Mouse (Mus musculus) thymus, postnatal 10 days (tissue): ENCODE measurements around the gene Pigq.

Source experiments
- DNase-seq, 2 experiments: peaks; one replicate each; pipeline ENCODE4 v3.0.0; 2021; ENCODE audit warnings: low spot score in 2 of 2

Pigq gene

DNA sequence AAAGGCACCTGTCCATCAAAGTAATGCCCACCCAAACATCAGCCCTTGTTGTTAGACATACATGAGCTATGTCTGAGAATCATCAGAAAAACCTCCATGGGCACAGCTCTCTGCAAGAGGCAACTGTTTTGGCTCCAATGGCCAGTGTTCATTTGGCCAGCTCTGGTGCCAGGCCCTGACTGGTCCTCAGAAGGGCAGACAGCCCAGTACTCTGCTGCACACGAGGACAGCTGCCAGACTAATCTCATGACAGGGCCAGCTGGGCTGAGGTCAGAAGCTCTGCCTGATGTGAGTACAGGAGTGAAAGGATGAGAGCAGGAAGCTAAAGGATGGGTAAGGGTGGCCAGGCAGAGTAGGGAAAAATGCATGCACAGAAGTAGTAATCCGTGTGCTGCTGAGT, 19.4 kb downstream of the Pigq start:
- DNase-seq = no peak

DNA sequence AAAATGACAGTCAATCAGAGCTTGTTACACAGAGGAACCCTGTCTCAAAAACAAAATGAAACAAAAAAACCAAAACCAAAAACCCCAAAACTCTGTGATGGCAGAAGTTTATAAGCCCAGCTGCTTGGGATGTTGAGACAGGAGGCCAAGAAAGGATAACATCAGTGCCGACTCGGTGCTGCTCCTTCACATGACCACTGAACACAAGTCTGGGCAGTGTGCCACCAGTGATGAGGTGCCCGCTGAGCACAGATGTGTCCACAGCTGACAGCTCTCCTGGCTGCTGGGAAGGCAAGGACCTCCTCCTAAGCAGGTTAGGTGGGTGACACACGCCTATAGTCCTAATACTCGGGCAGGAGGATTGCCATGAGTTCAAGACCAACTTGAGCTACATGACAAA, 22.6 kb downstream of the Pigq start:
- no peak for DNase-seq

DNA sequence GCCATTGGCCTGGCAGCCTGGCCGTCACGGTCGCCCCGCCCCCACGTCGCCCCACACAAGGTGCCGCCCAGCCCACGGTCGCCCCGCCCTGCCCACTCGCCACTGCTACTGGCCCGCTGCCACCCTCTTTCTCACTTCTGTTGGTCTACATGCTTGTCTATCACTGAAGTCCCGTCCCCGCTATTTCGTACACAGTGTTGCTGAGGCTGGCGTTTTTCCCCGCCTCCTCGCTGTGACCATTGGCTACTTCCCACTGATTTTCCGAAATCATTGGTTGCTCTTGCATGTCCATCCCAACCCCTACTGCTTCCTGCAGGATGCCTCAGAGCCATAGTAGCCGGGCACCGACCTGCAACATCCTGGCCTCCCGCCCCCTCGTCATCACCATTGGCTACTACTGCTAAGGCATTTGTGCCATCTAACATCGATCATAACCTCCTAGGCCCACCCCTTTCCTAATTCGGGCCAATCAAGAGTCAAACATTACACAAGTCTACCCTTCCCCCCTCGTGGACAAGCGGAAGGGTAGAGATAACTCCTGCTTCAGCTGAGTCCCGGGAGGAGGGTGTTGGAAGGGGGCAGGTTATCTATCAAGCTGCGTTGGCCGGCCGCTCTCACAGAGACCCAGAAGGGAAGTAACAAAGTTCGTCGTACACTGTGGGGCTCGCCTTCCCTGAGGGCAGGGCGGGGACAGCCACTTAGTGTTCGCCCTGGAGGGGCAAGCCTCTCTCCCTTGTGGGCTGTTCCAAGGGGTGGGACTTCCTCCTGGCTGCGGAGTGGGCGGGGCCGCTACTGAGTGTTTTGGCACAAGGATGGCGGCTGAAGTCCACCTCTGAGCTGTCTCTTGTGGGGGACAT, 24.7 kb downstream of the Pigq start:
- peak; percentile 99 to 100 for DNase-seq

DNA sequence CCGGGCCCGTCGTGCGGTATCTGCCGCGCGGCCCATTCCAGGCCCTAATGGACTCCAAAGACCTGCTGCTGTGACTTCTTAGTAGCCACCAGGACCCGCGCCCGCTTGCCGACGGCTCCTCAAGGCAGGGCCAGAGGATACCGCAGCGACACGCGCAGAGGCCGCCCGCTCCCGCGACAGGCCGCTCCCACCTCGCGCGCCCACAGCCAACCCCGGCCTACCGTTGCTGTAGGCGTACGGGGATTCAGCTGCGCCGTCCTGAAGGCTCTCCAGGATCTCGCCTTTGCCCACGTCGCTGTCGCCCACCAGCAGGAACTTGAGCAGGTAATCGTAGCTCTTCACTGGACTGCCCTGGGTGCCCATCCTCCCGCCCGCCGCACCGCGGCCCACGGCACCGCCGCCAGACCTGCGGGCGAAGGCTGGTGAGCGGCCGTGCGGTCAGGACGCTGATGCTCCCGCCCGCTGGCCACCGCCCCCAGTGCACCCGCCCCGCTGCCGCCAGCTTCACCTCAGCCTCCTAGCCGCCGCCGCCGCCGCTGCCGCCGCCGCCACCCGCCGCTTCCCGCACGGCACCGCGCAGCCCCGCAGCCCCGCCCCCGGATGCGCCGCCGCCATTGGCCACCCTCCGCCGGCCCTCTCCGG, 25.5 kb downstream of the Pigq start, which contains the start of gene Rab40c:
Rab40c (minus strand) TSS at position 584 of the 642 bp plus-strand sequence.
- DNase-seq = peak in 1 of 2 experiments; percentile 44

DNA sequence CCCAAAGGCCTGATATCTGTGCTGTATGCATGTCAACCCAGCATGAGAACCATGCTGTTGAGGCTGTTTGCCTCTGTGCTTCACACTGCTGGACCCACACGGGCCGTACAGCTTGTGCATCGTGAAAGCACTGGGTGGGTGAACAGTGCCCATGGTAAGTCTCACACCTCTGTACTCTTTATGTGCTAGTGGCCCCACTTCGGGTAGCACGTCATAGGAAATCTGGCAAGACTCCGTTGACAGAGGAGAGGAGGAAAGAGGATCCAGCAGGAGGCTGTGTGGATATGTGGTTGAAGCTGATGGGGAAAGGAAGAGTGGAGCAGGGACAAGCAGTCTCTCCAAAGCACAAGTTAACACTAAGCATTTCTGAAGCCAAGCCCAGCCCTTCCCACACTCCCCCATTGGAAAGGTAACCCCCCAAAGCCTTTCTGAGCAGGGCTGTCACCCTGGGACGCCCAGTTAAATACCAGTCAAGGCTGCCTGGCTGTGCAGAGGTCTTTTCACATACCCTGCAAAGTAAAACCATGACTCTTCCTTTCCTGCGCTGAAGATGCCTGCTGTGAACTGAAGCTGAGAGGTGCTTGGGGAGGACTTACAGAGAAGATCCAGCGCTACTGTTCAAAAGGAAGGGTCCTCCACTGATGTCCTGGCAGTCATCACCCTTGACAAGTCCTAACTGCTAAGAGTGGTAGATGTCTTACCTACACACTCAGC, 26.5 kb downstream of the Pigq start:
- DNase-seq = no peak

DNA sequence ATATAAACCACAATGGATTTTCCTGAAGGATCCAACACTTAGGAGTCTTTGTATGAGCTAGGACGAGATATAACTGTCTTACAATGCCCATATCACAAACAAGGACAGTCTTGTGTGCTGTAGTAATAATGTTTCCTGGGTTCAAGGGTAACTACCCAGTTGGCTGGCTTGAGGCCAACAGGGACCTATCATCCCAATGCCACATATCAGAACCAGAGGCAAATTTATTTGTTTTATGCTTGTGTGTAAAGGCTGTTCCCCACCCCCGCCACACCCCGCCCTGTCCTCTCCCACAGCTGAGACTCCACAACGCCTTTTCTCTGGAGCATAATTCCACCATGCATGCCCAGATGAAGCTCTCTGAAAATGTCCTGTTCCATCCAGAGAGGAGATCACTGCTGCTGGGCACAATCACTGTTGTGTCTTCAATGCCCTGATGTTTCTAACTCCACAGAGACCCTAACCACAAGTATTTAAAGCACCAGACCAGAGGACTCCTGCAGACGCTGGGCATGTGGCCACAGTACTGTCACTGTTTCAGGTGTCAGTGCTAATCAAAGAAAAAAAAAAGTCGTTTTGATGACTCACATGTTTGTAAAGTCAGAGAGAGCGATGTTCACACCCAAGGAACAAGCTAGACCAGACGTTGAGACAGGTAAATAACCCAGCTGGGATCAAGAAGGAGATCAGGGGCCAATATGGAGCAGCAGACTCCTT, 27.6 kb downstream of the Pigq start:
- DNase-seq = no peak

DNA sequence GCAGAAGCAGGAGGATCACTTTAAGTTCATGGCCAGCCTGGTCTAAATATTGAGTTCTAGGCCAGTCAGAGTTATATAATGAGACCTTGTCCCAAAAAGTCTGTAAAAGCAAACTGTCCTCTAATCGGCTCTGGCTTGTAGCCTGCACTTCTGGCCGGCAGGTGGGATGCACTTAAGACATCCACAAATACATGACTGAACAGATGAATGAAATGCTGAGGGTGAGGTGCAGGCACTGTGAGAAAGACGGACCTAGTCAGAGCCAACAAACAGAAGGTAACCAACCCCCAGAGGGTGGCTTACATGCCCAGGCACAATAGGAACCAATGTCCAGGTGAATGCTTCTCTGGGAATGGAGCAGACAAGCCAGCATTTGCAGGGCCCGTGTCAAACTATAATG, 30.4 kb downstream of the Pigq start:
- DNase-seq = no peak

DNA sequence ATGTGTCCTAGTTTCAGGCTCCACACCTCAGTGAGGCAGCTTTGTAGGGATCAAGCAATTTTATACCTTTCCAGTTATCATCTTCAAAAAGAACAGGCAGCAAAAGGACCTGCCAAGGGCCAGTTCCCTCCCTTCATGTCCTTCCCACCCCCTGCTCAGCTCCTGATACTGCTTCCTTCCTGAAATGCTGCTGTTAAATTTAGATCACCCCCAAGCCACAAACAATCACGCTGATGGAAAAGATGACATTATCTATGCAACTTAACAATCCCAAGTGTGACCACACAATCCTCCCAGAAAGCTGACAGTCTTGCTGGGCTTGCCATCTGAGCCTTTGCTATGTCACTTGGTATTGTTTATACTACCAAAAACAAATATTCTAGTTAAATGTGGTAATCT, 30.9 kb downstream of the Pigq start:
- no peak for DNase-seq

DNA sequence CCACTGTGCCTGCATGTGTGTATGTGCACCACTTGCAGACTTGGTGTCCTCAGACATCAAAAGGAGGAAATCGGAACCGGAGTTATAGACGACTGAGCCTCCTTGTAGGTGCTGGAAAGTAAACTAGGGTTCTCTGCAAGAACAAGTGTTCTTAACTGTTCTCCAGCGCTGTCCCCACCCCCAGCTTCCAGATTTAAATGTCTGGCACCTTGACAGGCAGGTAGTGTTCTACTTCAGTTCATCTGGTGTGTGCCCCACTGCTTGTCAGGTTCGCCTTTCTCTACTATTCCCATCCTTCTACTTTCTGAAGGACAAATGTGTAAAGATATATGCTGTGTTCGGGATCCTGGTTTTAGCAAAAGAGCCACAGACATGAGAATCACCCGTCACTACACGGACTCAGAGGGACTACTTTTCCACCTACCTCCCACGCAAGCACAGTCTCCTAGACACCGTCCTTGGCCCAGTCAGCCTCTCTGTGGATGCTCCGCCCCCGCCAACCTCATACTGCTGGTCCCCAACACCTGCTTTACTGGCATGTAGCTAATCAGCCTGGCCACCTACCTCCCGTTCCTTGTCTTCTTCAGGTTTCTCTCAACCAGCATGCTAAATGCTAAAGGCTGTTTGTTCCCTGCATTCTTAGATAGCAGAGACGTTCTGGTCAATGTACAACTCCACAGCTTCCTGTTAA, 31.4 kb downstream of the Pigq start:
- DNase-seq = no peak

DNA sequence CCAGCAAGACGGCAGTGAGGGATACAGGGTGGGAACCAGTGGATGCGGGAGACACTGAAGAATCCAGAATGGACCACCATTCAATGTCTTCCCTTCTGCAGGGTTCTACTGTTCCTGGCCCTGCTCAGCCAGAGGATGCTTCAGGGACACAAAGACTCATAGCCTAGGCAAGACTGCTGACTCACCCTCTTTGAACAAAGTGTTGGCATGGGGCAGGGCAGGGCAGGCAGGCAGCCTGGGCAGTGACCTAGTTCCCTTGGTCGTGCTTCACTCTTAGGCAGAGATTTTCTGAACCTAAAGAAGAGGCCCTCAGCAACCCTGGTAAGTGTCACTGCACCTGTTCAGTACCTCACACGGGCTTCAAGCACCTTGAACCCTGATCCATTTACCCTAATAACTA, 32.9 kb downstream of the Pigq start:
- no peak for DNase-seq

DNA sequence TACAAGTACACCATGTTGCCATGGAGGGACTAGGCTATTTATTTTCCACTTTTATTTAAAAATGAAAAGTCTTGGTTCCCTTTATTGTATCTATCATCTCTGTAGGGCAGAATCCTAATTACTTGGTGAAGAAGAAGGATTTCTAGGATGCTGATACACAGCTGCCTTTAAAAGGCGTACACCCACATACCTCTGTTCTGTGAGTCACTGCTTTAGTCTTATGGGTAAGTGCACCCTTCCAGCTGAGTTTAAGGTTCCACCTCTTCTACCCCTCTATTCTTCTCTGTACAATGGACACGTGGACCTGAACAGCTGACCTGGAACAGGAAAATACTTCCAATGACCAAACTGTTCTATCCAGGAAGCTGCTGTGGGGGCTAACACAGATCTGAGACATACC, 37.1 kb downstream of the Pigq start:
- DNase-seq = no peak

DNA sequence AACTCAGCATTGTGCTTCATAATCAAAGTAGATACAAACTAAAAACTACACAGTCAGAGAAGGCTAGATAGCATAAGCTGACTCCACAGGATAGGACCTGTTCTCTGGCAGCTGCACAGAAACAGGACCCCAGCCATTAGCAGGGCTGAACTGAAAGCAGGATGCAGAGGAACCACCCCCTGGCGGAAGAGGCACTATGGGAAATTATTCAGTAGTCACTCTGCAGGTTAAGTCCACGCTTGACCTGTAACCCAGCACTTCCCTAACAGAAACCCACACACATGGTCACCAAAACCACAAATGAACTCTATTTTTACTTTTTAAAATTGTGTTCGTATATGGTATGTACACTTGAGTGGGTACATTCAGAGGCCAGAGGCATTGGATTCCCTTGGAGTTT, 41.7 kb downstream of the Pigq start:
- DNase-seq = no peak

DNA sequence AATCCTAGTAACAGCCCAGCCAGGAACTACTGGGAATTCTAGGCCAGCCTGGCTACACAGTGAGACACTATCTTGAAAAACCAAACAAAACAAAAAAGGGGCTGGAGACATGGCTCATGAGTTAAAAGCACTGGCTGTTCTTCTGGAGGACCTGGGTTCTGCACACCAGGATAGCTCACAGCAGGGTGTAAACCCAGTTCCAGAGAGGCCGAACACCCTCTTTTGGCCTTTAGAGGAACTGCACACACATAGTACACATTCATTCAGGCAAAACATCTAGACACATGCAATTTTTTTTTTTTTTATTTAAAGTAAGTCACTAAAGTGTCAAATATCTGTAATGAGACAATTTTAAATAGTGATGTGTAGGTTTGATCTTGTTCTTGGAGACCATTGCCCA, 44.5 kb downstream of the Pigq start:
- DNase-seq = no peak

DNA sequence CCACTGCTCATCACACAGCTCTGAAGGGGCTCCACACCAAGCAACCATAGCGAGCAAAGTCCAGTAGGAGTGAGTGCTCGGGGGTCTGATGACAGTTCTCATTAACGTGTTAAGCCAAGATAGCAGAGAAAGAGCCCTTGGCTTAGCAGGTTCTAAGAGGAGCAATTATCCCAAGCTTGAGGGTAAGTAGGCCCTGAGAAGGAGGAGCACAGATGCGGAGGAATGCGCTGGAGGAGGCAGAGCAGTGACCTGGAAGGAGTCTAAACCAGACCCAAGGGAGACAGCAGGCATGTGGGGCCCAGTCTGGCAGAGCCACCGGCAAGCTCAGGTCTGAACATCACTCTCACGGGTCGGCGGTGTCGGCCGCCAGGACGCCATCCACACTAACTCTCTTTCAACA, 48.8 kb downstream of the Pigq start:
- DNase-seq = no peak

DNA sequence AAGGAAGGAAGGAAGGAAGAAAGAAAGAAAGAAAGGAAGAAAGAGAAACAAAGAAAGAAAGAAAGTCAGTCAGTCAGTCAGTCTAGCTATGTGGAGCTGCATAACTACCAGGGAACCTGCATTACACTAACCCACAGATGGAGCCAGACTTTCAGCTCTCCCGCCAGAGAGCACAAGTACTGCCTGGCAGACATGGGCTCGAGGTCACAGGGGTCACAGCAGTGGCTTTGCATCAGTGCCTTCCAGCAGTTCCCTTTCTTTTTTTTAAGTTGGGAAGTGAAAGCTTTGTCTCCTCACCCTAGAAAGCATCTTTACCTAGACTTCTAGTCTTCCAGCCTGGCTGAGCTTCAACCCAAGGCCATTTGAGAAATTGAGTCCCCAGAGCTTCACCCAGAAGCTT, 49.3 kb downstream of the Pigq start:
- no peak for DNase-seq

DNA sequence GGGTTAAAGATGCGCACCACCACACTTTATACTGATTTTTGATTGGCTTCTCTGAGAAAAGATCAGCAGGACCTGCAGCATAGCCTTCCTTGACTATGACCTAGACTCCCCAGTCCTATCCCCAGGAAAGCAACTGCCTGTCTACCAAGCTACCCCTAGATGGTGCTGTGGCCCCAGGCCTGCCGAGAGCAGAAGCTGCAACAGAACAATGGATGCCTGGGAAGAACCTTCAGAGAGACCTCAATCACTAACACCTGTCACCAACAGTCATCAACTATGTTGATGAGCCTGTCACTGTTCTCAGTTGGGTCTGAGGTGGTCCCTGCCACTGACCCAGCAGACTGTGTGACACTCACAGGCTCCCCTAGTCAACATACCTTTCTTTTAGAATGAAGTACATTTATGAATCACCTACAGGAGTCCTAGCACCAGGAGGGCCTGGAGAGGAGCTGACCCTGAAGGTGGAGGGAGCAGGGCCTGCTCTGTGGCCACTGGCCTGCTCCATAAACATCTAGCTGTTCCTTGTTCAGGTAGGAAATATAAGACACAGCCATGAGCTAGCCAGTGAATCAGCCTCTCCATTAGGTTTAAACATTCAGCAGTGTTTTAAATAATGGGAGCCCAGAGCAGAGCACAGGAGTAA, 50.6 kb downstream of the Pigq start:
- peak; percentile 43 to 76 for DNase-seq

DNA sequence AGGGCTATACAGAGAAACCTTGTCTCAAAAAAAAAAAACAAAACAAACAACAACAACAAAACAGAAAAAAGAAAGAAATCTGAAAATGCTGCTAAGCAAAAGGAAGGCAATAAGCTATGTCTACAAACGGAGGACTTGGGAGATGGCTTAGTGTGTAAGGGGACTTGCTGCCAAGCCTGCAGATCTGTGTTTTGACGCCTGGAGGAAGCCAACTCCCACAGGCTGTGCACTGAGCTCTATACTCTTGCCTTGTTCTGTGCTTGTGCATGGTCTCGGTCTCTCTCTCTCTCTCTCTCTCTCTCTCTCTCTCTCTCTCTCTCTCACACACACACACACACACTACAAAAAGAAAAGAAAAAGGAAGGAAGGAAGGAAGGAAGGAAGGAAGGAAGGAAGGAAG, 55.9 kb downstream of the Pigq start:
- no peak for DNase-seq

DNA sequence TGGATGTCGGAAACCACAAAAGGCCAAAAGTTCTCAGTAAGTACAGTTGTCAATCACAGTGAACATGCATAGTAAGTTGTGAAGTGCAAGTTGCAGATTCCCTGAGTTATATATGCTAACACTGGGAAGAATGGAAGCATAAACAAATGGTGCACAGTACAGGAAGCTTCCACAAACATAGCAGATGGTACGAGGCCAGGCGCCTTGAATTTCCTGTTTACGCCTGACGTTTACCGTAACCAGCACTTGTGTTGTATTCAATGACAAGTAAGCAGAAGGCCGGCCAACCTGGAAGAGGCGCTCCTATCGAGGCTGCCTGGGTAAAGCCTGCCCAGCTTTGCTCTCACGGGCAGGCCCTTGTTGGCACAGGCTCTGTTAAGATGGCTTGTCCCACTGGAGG, 57.3 kb downstream of the Pigq start:
- no peak for DNase-seq

DNA sequence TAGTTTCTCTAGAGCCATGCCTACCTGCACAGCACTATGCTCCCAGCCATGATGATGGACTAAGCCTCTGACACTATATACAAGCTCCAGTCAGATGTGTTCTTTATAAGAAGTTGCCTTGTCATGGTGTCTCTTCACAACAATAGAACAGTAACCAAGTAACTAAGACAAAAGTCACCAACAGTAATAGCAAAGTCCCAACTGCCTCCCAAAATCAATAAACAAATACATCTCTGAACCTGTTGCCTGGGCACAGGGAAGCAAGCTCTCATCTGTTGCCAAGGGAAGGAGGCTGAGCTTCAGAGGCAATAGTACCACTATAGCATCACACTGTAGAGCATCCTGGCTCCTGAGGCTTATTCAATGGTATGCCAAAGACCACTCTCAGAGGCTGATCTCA, 57.9 kb downstream of the Pigq start:
- DNase-seq = no peak

DNA sequence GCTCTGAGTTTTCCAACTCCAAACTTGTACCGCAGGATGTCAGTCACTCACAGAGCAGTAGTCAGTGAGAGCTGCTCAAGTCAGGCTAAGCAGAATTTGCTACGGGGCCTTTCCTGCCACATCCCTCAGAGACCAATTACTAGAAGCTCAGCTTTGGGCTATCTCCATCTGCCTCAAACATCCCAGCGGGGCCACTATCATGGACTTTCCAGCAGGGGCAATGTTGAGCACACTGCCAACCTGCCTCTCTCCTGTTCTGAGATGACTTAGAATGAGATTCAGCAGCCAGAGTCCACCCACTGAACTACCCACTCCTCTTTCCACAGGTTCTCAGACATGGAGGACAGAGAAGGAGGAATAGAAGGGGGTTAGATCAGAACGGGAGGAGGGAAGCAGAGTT, 59.1 kb downstream of the Pigq start:
- DNase-seq = peak in 1 of 2 experiments; percentile 37

DNA sequence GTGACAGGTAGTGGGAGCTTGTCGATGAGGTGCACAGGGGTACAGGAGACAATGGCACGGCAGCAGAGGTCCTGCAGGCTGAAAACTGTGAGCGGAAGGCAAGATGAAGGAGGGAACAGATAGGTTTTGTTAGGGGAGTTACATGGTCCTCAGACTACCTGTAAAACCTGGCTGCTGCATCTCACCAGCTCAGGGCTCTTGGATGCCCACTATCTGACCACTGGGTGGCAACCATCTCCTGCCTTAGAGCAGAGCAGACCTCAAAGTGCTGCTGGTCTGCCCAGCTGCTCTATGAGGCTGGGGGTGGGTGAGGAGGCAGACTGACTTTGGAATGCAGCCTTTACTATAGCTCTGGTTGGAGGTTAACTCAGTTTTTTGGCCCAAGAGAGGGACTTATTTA, 60.9 kb downstream of the Pigq start:
- no peak for DNase-seq
